In genomic region chr12:38928786-38929351, GRCm38 (mm10) we compare ENCODE assay signal across 7 mouse cellular contexts.
DNase-seq lines count a peak whose midpoint lies in the region; ATAC-seq and TF ChIP-seq lines count a peak whose summit lies in the region.

No protein-coding gene starts in this region.

- H3K27ac ChIP-seq in forebrain, embryonic 15.5 days (replicated peaks), result peak overlapping the region; percentile 35
- no peak overlapping the region for H3K27ac ChIP-seq in hindbrain, postnatal 0 days
- H3K27ac ChIP-seq in lung, postnatal 0 days (ENCODE audit: low read length), result no peak overlapping the region

- no peak for TF ChIP-seq CTCF in hindbrain, postnatal 0 days (IDR thresholded peaks at IDR 0.05; ENCODE audit: low read depth)
- no peak for TF ChIP-seq CTCF in lung, postnatal 0 days (IDR thresholded peaks at IDR 0.05)

- H3K36me3 ChIP-seq in forebrain, embryonic 15.5 days, result no peaks in the 10 kb centered on the region
- H3K36me3 ChIP-seq in hindbrain, postnatal 0 days (ENCODE audit: insufficient read depth, low read length), result no peaks in the 10 kb centered on the region
- H3K36me3 ChIP-seq in lung, postnatal 0 days (ENCODE audit: insufficient read depth, low read length), result no peaks in the 10 kb centered on the region

- no peak for TF ChIP-seq EP300 in lung, postnatal 0 days (IDR thresholded peaks at IDR 0.05)

- peak; percentile 2 to 9 for DNase-seq in urinary bladder, adult 18-20 months (ENCODE audit: low spot score in 2 of 2)
- no peak for DNase-seq in urinary bladder, adult 2 months (ENCODE audit: low spot score)
- DNase-seq in cerebellum, adult 11 months, result peak; percentile 19
- DNase-seq in hindbrain, postnatal 0 days (ENCODE audit: low spot score), result peak; percentile 48
- DNase-seq in lung, postnatal 0 days (ENCODE audit: low spot score), result peak; percentile 46
- DNase-seq in retina, embryonic 14.5 days (ENCODE audit: low spot score), result peak; percentile 50

- WGBS in forebrain, embryonic 15.5 days, result 20% methylated on average over 11 of the region's 11 CpGs
- WGBS in hindbrain, postnatal 0 days, result 51% methylated on average over 11 of the region's 11 CpGs
- WGBS in lung, postnatal 0 days, result 45% methylated on average over 11 of the region's 11 CpGs

- no peak overlapping the region for H3K4me3 ChIP-seq in forebrain, embryonic 15.5 days
- no peak overlapping the region for H3K4me3 ChIP-seq in hindbrain, postnatal 0 days (ENCODE audit: low read length)
- no peak overlapping the region for H3K4me3 ChIP-seq in lung, postnatal 0 days (ENCODE audit: low read depth, low read length)

- no peak overlapping the region for H3K9ac ChIP-seq in forebrain, embryonic 15.5 days (replicated peaks)
- H3K9ac ChIP-seq in hindbrain, postnatal 0 days (replicated peaks; ENCODE audit: low read length), result no peak overlapping the region
- no peak overlapping the region for H3K9ac ChIP-seq in lung, postnatal 0 days (replicated peaks; ENCODE audit: low read depth)

- H3K4me2 ChIP-seq in forebrain, embryonic 15.5 days (replicated peaks), result peak overlapping the region; percentile 14; the same call in 1 of the 2 replicates
- H3K4me2 ChIP-seq in hindbrain, postnatal 0 days (ENCODE audit: low read depth, low read length), result peak overlapping the region; percentile 14; the same call in 1 of the 2 replicates
- H3K4me2 ChIP-seq in lung, postnatal 0 days (replicated peaks; ENCODE audit: low read depth, low read length), result 0 out of 2 replicates have a peak overlapping the region, but pooled peaks have one; percentile 6

- H3K9me3 ChIP-seq in forebrain, embryonic 15.5 days, result no peaks in the 10 kb centered on the region
- H3K9me3 ChIP-seq in hindbrain, postnatal 0 days (ENCODE audit: low read length), result no peaks in the 10 kb centered on the region
- no peaks in the 10 kb centered on the region for H3K9me3 ChIP-seq in lung, postnatal 0 days (ENCODE audit: low read length)

- H3K4me1 ChIP-seq in forebrain, embryonic 15.5 days, result peaks cover 7% of the 10 kb centered on the region; the same call in 1 of the 2 replicates
- no peaks in the 10 kb centered on the region for H3K4me1 ChIP-seq in hindbrain, postnatal 0 days (ENCODE audit: insufficient read depth, low read length)
- H3K4me1 ChIP-seq in lung, postnatal 0 days (ENCODE audit: insufficient read depth, low read depth, low read length), result no peaks in the 10 kb centered on the region

- ATAC-seq in forebrain, embryonic 15.5 days (replicated peaks), result peak; percentile 96
- peak; percentile 88 for ATAC-seq in hindbrain, postnatal 0 days
- peak; percentile 62 for ATAC-seq in lung, postnatal 0 days

- no peaks in the 10 kb centered on the region for H3K27me3 ChIP-seq in forebrain, embryonic 15.5 days
- H3K27me3 ChIP-seq in hindbrain, postnatal 0 days (ENCODE audit: insufficient read depth, low read length), result no peaks in the 10 kb centered on the region
- no peaks in the 10 kb centered on the region for H3K27me3 ChIP-seq in lung, postnatal 0 days (replicated peaks; ENCODE audit: insufficient read depth, low read length)
